Mouse (Mus musculus) megakaryocyte, embryonic 14.5 days (primary cell): ENCODE results near the gene Tcf7l2.

Experiments
- FLI1 ChIP-seq: IDR thresholded peaks from 2 replicates; pipeline ENCODE4 v1.6.1; 2012; ENCODE audit warnings: low read length, inconsistent platforms, mixed read lengths
- GATA1 ChIP-seq: IDR thresholded peaks from 3 replicates; pipeline ENCODE4 v1.6.1; 2012; ENCODE audit warnings: mixed read lengths, low read length, inconsistent platforms, borderline replicate concordance

DNA sequence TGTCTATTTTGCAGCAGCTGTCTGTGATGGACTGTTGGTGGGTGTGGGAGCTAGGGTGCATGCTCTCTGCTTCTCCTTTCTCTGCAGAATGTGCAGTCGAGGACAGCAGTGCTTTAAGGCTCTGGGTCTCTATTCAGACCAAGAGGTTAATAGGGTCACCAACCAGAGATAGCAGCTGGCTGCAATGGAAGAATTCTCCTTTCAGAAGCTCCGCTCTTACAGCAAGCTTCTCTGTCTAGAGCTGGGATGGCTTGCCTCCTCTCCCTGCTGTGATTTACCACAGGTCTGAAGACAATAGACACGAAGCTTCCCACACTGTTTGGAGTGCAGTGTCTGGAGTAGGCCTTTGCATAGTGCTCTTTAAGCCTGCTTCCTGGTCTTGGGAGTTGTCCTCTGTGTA lies 48.2 kb downstream of the Tcf7l2 start:
- TF ChIP-seq GATA1 (no peak), FLI1 (no peak)
